Mouse (Mus musculus) A20 (cell line): ENCODE results near the gene Phlda3.

Source experiments
- DNase-seq: peaks from one replicate; pipeline ENCODE4 v3.0.0-alpha.2; 2011; ENCODE audit warnings: low read depth, low spot score

The Phlda3 gene

DNA sequence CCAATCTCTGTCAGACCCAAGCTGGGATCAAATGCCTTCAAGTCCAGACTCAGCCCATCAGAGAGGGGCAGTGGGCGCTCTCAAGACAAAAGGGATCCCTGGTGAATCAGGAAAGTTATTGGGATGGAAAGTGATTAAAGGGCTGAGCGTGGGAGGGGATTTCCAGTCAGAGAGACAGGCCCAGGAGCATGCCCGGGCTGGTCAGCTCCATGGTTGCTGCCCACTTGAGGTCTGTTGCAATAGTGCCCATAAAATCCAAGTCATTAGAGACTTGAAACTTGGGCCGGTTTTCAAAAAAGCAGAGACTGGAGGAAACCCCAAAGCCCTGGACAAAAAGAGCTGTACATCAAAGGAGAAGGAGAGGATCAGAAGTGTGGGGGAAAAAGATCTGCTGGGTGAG lies 6.2 kb upstream of the Phlda3 start:
- DNase-seq: no peak

DNA sequence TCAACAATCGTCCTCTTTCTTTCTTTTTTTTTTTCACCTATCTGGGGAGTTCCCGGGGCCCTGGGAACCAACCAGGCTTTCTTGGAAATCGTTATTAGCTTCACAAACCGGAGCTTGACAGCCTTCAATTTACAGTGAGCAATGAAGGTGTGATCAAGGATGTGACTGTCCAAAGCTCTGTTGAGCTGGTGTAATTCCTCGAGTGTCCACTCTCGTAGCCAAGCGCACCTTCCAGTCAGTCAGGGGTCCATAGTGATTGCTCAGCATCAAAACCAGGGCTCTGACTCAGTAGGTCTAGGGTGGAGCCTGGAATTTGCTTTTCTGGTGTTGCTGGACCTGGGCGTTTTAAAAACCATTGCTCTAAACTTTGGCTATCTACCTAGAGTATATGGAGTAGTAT lies 5.7 kb upstream of the Phlda3 start:
- no peak for DNase-seq

GRCm38 (mm10) chr1:135761728-135762127 lies 4.2 kb upstream of the Phlda3 start:
- DNase-seq: no peak

DNA sequence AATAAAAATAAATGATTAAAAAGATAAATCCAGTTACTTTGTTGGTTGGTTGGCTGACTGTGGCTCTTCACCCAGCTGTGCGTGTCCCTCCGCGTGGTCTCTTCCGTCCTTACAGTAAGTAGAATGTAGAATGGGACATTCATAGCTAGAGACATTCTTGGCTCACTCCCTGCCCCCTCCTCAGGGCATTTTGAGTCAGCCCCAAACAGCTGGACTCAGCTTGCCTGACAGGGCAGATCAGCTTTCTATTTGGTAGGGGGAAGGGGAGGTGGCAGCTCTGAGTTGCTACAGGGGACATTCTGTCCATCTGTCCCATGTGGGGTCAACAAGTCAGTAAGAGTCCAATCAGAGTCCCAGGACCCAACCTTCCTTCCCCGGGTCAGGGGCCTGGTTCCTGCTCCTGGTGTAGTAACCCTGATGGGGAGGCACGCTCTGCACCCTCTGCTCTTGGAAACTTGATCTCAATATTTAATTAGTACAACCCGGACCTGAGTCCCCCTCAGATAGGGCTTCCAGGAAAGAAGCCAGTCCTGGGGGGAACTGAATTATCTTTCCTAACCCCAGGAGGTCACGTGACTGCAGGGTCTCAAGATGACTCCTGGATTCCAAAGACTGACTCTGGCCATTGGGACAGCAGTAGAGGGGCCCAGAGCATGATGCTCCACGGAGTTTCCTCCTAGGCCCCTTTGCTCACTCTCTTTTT lies 2.3 kb upstream of the Phlda3 start:
- DNase-seq: no peak

GRCm38 (mm10) chr1:135764206-135764528 lies 1.8 kb upstream of the Phlda3 start:
- DNase-seq: no peak

GRCm38 (mm10) chr1:135766592-135767306 lies 830 bp downstream of the Phlda3 start:
- DNase-seq: no peak

GRCm38 (mm10) chr1:135767324-135767890 lies 1.5 kb downstream of the Phlda3 start:
- no peak for DNase-seq

- no peak for DNase-seq
These were observed 2.5 kb downstream of the Phlda3 start for GRCm38 (mm10) chr1:135768400-135768799.

GRCm38 (mm10) chr1:135770237-135770636 lies 4.3 kb downstream of the Phlda3 start:
- no peak for DNase-seq

DNA sequence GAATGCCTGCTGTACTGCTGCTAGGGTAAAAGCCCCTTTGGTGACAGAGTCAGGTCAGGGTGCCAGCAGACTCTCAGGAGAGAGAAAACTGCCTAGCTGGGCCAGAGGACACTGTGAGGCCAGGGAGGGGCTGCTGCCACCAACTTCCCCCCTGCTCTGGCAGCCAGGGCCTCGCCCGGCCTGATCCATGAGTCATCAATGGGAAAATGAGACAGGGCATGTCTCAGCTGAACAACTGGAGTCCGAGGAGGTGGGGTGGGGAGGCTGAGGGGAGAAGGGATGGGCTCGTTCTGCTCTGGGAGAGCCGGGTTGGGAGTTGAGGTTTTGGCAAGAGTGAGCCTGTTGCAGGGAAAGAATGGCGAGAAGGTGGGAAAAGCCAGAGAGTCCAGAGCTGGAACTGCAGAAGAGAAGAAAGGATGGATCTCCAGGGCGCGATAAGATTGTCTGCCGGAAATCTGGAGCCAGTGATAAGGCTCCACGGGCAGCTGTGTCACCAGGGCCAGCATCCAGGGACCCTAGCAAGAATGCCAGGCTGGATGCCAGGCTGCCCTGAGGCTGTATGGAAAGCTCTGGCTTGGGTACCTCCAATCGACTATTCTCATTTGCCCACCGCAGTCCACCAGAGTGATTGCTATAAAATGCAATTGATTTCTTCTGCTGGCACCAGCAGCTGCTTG lies 5.1 kb downstream of the Phlda3 start:
- DNase-seq: no peak

GRCm38 (mm10) chr1:135771573-135771970 lies 5.7 kb downstream of the Phlda3 start:
- no peak for DNase-seq

GRCm38 (mm10) chr1:135776596-135776995 lies 10.7 kb downstream of the Phlda3 start:
- DNase-seq: no peak

DNA sequence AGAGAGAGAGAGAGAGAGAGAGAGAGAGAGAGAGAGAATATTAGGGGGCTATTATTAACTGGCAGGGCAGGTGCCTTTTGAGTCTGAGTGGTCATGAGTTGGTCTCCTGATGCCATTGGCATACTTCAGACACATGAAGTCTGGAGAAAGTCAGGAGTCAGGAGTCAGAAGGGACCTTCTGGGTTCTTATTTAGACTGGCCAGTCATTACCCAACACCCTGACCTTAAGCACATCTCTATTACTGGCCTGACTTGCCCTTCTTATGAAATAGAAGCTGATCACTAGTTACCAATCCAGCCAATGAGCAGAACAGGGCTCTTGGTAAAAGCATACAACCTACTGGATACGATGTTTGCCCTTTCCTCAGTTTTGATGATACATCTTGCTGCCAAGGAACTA lies 11.1 kb downstream of the Phlda3 start:
- no peak for DNase-seq

- peak; percentile 38 for DNase-seq
These were observed 13.0 kb downstream of the Phlda3 start, which contains the start of gene Tnni1 for GRCm38 (mm10) chr1:135778780-135779535. Gene Tnni1 (plus strand): TSS chr1:135779434.

DNA sequence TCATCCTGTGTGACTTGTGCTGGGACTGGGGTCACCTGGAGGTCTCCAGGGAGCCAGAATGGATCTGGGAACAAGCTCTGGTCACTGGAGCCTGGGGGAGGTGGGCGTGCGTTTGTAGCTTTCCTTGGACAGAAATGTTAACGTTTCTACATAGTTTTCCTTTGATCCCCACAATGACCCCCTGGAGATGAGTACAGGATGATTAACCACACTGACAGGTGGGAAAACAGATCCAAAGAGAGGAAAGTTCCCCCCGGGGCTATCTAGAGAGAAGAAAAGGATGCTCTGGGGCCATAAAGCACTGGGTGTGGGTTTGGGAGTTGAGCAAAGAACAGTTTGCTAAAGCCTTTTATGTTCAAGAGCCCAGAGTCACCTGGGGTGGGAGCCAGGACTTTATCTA lies 14.7 kb downstream of the Phlda3 start:
- DNase-seq: no peak

DNA sequence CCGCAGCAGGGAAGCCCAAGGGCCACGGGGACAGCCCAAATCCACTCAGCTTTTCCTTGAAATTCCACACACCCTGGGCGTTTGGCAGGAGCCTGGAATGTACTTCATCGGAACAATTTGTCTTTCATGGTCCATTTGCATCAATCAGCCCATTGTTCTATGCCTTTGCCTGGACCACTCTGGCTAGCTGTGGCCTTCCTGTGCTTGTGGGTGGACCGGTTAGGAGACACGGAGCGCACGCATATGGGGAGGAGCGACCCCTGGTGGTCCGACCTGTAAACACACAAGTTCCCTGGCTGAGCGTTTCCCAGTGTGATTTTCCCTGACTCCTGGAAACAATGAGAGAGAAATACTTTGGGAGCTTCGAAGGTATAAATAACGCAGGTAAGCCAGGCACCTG lies 15.3 kb downstream of the Phlda3 start:
- DNase-seq: peak; percentile 39

- no peak for DNase-seq
These were observed 16.9 kb downstream of the Phlda3 start for GRCm38 (mm10) chr1:135782816-135783215.

DNA sequence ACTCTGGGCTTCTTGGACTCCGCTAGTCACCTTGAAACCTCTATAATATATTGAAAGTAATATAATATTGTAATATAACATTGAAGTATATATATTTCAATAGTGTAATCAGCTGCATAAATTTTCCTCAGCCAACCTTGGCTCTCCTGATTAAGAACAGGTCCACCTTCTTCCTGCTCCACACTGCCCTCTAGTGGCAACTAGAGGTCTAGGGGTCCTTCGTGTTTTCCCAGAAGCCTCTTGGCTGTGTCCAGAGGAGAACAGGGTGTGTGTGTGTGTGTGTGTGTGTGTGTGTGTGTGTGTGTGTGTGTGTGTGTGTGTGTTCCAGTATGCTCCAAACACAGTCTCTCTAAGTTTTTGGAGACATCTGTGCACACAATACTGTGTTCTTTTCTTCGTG lies 21.9 kb downstream of the Phlda3 start:
- DNase-seq: peak; percentile 86

- DNase-seq: peak; percentile 72
These were observed 22.8 kb downstream of the Phlda3 start for GRCm38 (mm10) chr1:135788708-135789107.

DNA sequence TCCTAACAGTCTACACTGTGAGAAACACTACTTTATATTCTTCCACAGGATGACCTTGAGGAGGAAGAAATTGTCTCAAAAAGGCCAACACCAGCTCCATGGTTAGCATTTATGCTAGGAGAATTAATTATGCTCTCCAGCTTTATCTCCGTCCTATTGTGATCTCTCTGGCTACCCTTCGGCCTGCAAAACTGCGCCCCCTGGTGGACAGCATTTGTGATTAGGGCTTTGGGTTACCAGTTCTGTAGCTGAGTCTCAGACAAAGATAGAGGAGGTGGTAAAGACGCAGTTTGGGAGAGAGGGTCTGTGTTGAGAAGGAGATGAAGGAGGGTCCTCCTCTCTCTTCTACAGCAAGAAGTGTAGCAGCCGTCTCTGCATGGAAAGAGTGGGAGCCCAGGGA lies 23.9 kb downstream of the Phlda3 start:
- DNase-seq: peak; percentile 81

DNA sequence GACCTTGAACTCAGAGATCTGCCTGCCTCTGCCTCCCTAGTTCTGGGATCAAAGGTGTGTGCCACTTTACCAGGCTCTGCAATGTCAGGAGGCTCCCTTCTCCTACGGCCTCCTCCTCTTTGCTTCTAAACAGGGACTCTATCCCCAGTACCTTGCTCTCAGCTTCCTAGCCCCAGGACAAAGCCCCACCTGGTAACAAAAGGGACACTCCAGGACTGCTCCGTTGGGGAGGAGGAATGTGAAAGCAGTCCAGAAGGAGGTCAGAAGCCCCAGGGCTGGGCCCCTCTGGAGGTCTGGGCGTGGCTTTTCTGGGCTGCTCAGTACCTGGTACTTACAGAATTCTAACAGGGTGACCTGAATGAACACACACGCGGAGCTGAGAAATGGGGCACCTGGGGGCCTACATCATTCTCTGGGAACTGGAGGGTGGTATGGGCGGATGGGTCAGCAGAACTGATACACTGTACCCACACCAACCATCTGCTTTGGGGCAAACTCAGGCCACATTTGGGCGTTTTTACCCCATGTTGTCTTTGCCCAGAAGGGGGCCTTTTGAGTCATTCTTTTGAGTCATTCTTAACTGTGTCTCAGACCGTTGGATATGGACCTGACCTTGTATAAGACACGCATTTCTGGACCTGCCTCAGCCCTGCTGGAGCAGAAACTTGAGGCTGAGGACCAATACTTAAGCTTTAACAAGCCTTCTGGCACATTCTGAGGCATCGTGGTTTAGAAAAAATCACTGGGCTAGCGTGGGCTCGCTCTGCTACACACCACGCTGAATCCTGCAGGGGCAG lies 26.4 kb downstream of the Phlda3 start:
- DNase-seq: peak; percentile 10
